Comparison of ENCODE assay signal across 26 mouse cellular contexts in genomic region chr14:11438611-11439010, GRCm38 (mm10).
DNase-seq lines count a peak whose midpoint lies in the region; ATAC-seq lines count a peak whose summit lies in the region.
"Had no signal": no experiment of that assay in that cellular context is flagged by ENCODE, and none has a peak within 500 bp of the region (broad histone marks: within the 10 kb centered on the region; RNA-seq: fewer than 3 reads in every experiment).

No protein-coding gene starts in this region.

- no peak overlapping the region for H3K4me3 ChIP-seq in hindbrain, embryonic 16.5 days (ENCODE audit: low read length)
- H3K4me3 ChIP-seq: embryonic facial prominence, embryonic 13.5 days; embryonic facial prominence, embryonic 15.5 days; erythroblast, embryonic 14.5 days; forebrain, embryonic 10.5 days; forebrain, embryonic 12.5 days had no signal

- H3K4me2 ChIP-seq in hindbrain, embryonic 16.5 days (ENCODE audit: low read length), result no peak overlapping the region
- H3K4me2 ChIP-seq: embryonic facial prominence, embryonic 13.5 days; embryonic facial prominence, embryonic 15.5 days; forebrain, embryonic 12.5 days had no signal

- no peak overlapping the region for H3K27ac ChIP-seq in hindbrain, embryonic 16.5 days (ENCODE audit: low read depth, low read length)
- H3K27ac ChIP-seq: embryonic facial prominence, embryonic 13.5 days; embryonic facial prominence, embryonic 15.5 days; forebrain, embryonic 10.5 days; forebrain, embryonic 12.5 days had no signal

- no peaks in the 10 kb centered on the region for H3K27me3 ChIP-seq in hindbrain, embryonic 16.5 days (replicated peaks; ENCODE audit: control insufficient read depth, insufficient read depth, low read length)
- H3K27me3 ChIP-seq: CH12.LX; embryonic facial prominence, embryonic 13.5 days; embryonic facial prominence, embryonic 15.5 days; forebrain, embryonic 12.5 days had no signal

- no peaks in the 10 kb centered on the region; the same call in 1 of the 2 replicates for H3K9me3 ChIP-seq in hindbrain, embryonic 16.5 days (ENCODE audit: control insufficient read depth, low read length)
- H3K9me3 ChIP-seq: embryonic facial prominence, embryonic 13.5 days; embryonic facial prominence, embryonic 15.5 days; forebrain, embryonic 10.5 days; forebrain, embryonic 12.5 days; G1E had no signal

- no peak for ATAC-seq in hindbrain, embryonic 16.5 days
- ATAC-seq: CD4-positive, CD25-positive, alpha-beta regulatory T cell, adult 4 months; forebrain, embryonic 14.5 days; forebrain, embryonic 16.5 days had no signal

- WGBS in hindbrain, embryonic 16.5 days, result 76% methylated on average over 2 of the region's 2 CpGs

- no peaks in the 10 kb centered on the region for H3K36me3 ChIP-seq in hindbrain, embryonic 16.5 days (ENCODE audit: control insufficient read depth, insufficient read depth, low read length)
- H3K36me3 ChIP-seq: embryonic facial prominence, embryonic 13.5 days; embryonic facial prominence, embryonic 15.5 days; forebrain, embryonic 10.5 days; forebrain, embryonic 12.5 days; G1E had no signal

- no peaks in the 10 kb centered on the region for H3K4me1 ChIP-seq in hindbrain, embryonic 16.5 days (ENCODE audit: control insufficient read depth, insufficient read depth, low read depth, low read length)
- H3K4me1 ChIP-seq: forebrain, embryonic 10.5 days; forebrain, embryonic 12.5 days had no signal

- no peak overlapping the region for H3K9ac ChIP-seq in hindbrain, embryonic 16.5 days (ENCODE audit: low read depth, low read length)
- H3K9ac ChIP-seq: embryonic facial prominence, embryonic 13.5 days; embryonic facial prominence, embryonic 15.5 days; forebrain, embryonic 12.5 days had no signal

- DNase-seq in ES-CJ7 (ENCODE audit: low read depth, low spot score) (peak; percentile 76), ZHBTc4 (ENCODE audit: low read depth, low spot score) (peak; percentile 68)
- peak; percentile 25 for DNase-seq in Muller cell, postnatal 12 days (ENCODE audit: inconsistent ontology term)
- no peak for DNase-seq in thymus, postnatal 14 days
- DNase-seq: adrenal gland, adult 2 months; adrenal gland, postnatal 10 days; adrenal gland, postnatal 25 days; B cell, adult 2 months; cerebellum, adult 11 months; cerebellum, adult 18-20 months; cerebellum, adult 8-10 months; cerebellum, adult 9-11 months; cerebellum, postnatal 14 days; cerebellum, postnatal 36 days; embryo, embryonic 11 days had no signal
